Mouse (Mus musculus) neural tube, embryonic 13.5 days (tissue): ENCODE results near the gene Phc3. TPM values are rescaled to one million over a fixed set of nuclear protein-coding genes. Genes with fewer than 3 reads are reported as not detected.

ENCODE experiments used
- ATAC-seq: fragments of 200-750 bp; cut with Nextera tagmentation; 2 replicates; pipeline ENCODE4 v1.8.0; 2017; ENCODE audit warnings: low read depth, mild to moderate bottlenecking, moderate TSS enrichment, moderate library complexity
- H3K27ac ChIP-seq: fragments of 300-500 bp; sonication (generic); replicated peaks from 2 replicates; pipeline ENCODE4 v1.5.1; 2015; ENCODE audit warnings: moderate library complexity, mild to moderate bottlenecking, inconsistent platforms
- H3K27me3 ChIP-seq: fragments of 300-500 bp; sonication (generic); 2 replicates; pipeline ENCODE4 v1.6.1; 2015; ENCODE audit warnings: mild to moderate bottlenecking, inconsistent platforms
- H3K36me3 ChIP-seq: fragments of 300-500 bp; sonication (generic); 2 replicates; pipeline ENCODE4 v1.6.1; 2015; ENCODE audit warnings: mild to moderate bottlenecking, inconsistent platforms
- H3K4me1 ChIP-seq: fragments of 300-500 bp; sonication (generic); replicated peaks from 2 replicates; pipeline ENCODE4 v1.6.1; 2015; ENCODE audit warnings: inconsistent platforms
- H3K4me2 ChIP-seq: fragments of 300-500 bp; sonication (generic); 2 replicates; pipeline ENCODE4 v1.6.1; 2015; ENCODE audit warnings: inconsistent platforms, mild to moderate bottlenecking, moderate library complexity
- H3K4me3 ChIP-seq: fragments of 300-500 bp; sonication (generic); 2 replicates; pipeline ENCODE4 v1.5.1; 2015; ENCODE audit warnings: mild to moderate bottlenecking, inconsistent platforms
- H3K9ac ChIP-seq: fragments of 300-500 bp; sonication (generic); 2 replicates; pipeline ENCODE4 v1.6.1; 2015; ENCODE audit warnings: moderate library complexity, mild to moderate bottlenecking, inconsistent platforms
- H3K9me3 ChIP-seq: fragments of 300-500 bp; sonication (generic); 2 replicates; pipeline ENCODE4 v1.6.1; 2016; ENCODE audit warnings: inconsistent platforms
- WGBS: fragments of 180-500 bp; shearing (Covaris S2); methylation state at CpG from one replicate; pipeline ENCODE4 v1.1.7; 2015; 5-methylcytosine and 5-hydroxymethylcytosine counted together
- polyA plus RNA-seq: library from polyadenylated mRNA; unstranded; fragments of >200 nt; fragmentation: Nextera tagmentation; extraction: Ambion mirVana; gene quantifications from 2 replicates; pipeline ENCODE4 v1.2.1, GENCODE M21; 2015

Gene Phc3
- polyA plus RNA-seq, 1 experiment from 2014 or later: 7.1 TPM

- no peak overlapping the region for H3K27ac ChIP-seq
- H3K4me1 ChIP-seq: peaks cover 14% of the 10 kb centered on the region
- H3K27me3 ChIP-seq: no peaks in the 10 kb centered on the region
- ATAC-seq: no peak
- WGBS: 96% methylated on average over 13 of the region's 13 CpGs
- H3K9ac ChIP-seq: no peak overlapping the region
- H3K36me3 ChIP-seq: peaks cover 44% of the 10 kb centered on the region
- no peak overlapping the region for H3K4me3 ChIP-seq
- H3K4me2 ChIP-seq: no peak overlapping the region
- H3K9me3 ChIP-seq: no peaks in the 10 kb centered on the region
These were observed 3.6 kb downstream of the Phc3 start for GRCm38 (mm10) chr3:30965644-30966043.

- no peaks in the 10 kb centered on the region for H3K27me3 ChIP-seq
- no peak overlapping the region for H3K4me3 ChIP-seq
- H3K9ac ChIP-seq: no peak overlapping the region
- peaks cover 14% of the 10 kb centered on the region for H3K4me1 ChIP-seq
- H3K9me3 ChIP-seq: no peaks in the 10 kb centered on the region
- H3K27ac ChIP-seq: no peak overlapping the region
- 83% methylated on average over 3 of the region's 3 CpGs for WGBS
- H3K36me3 ChIP-seq: peaks cover 58% of the 10 kb centered on the region
- no peak for ATAC-seq
- no peak overlapping the region for H3K4me2 ChIP-seq
These were observed 5.0 kb downstream of the Phc3 start for GRCm38 (mm10) chr3:30964216-30964615.

- H3K9me3 ChIP-seq: no peaks in the 10 kb centered on the region
- H3K9ac ChIP-seq: no peak overlapping the region
- H3K27me3 ChIP-seq: no peaks in the 10 kb centered on the region
- no peak overlapping the region for H3K4me3 ChIP-seq
- no peak for ATAC-seq
- H3K36me3 ChIP-seq: peaks cover 70% of the 10 kb centered on the region
- H3K4me1 ChIP-seq: peaks cover 11% of the 10 kb centered on the region
- WGBS: 96% methylated on average over 4 of the region's 4 CpGs
- no peak overlapping the region for H3K27ac ChIP-seq
- no peak overlapping the region for H3K4me2 ChIP-seq
These were observed 6.1 kb downstream of the Phc3 start for GRCm38 (mm10) chr3:30963100-30963499.

GRCm38 (mm10) chr3:30959868-30960831 lies 9.1 kb downstream of the Phc3 start:
- no peak for ATAC-seq

GRCm38 (mm10) chr3:30958709-30959108 lies 10.5 kb downstream of the Phc3 start:
- Histone ChIP-seq H3K36me3 (peaks cover 90% of the 10 kb centered on the region), H3K4me1 (no peaks in the 10 kb centered on the region), H3K27ac (no peak overlapping the region), H3K4me3 (no peak overlapping the region), H3K9me3 (no peaks in the 10 kb centered on the region), H3K27me3 (no peaks in the 10 kb centered on the region), H3K9ac (no peak overlapping the region), H3K4me2 (no peak overlapping the region)
- WGBS: 85% methylated on average over 2 of the region's 2 CpGs
- no peak for ATAC-seq

More at GRCm38 (mm10) chr3:30959868-30960831, 9.1 kb downstream of the Phc3 start:
- WGBS: 74% methylated on average over 7 of the region's 7 CpGs
- peaks cover 91% of the 10 kb centered on the region for H3K36me3 ChIP-seq
- H3K27ac ChIP-seq: no peak overlapping the region
- H3K9me3 ChIP-seq: no peaks in the 10 kb centered on the region
- no peak overlapping the region for H3K9ac ChIP-seq
- H3K4me1 ChIP-seq: no peaks in the 10 kb centered on the region
- H3K4me3 ChIP-seq: no peak overlapping the region
- no peak overlapping the region for H3K4me2 ChIP-seq
- H3K27me3 ChIP-seq: no peaks in the 10 kb centered on the region

- Histone ChIP-seq H3K9me3 (no peaks in the 10 kb centered on the region), H3K27ac (no peak overlapping the region), H3K27me3 (no peaks in the 10 kb centered on the region), H3K36me3 (peaks cover 90% of the 10 kb centered on the region), H3K4me2 (no peak overlapping the region), H3K9ac (no peak overlapping the region), H3K4me3 (no peak overlapping the region), H3K4me1 (no peaks in the 10 kb centered on the region)
- no peak for ATAC-seq
- WGBS: 95% methylated on average over 6 of the region's 6 CpGs
These were observed 12.9 kb downstream of the Phc3 start for GRCm38 (mm10) chr3:30956327-30956726.

GRCm38 (mm10) chr3:30952273-30953070 lies 16.7 kb downstream of the Phc3 start:
- no peaks in the 10 kb centered on the region for H3K9me3 ChIP-seq
- H3K36me3 ChIP-seq: peaks cover 74% of the 10 kb centered on the region
- no peaks in the 10 kb centered on the region for H3K4me1 ChIP-seq
- no peak overlapping the region for H3K27ac ChIP-seq
- H3K9ac ChIP-seq: no peak overlapping the region
- H3K4me2 ChIP-seq: no peak overlapping the region
- ATAC-seq: no peak
- WGBS: 84% methylated on average over 12 of the region's 12 CpGs
- no peak overlapping the region for H3K4me3 ChIP-seq
- H3K27me3 ChIP-seq: no peaks in the 10 kb centered on the region

GRCm38 (mm10) chr3:30951652-30952051 lies 17.6 kb downstream of the Phc3 start:
- 92% methylated on average over 3 of the region's 3 CpGs for WGBS
- Histone ChIP-seq H3K4me3 (no peak overlapping the region), H3K36me3 (peaks cover 74% of the 10 kb centered on the region), H3K9ac (no peak overlapping the region), H3K4me1 (no peaks in the 10 kb centered on the region), H3K27ac (no peak overlapping the region), H3K4me2 (no peak overlapping the region), H3K27me3 (no peaks in the 10 kb centered on the region), H3K9me3 (no peaks in the 10 kb centered on the region)
- ATAC-seq: no peak

GRCm38 (mm10) chr3:30934384-30934783 lies 34.8 kb downstream of the Phc3 start:
- H3K27ac ChIP-seq: no peak overlapping the region
- H3K9me3 ChIP-seq: no peaks in the 10 kb centered on the region
- H3K27me3 ChIP-seq: no peaks in the 10 kb centered on the region
- no peaks in the 10 kb centered on the region for H3K4me1 ChIP-seq
- no peak overlapping the region for H3K4me2 ChIP-seq
- H3K9ac ChIP-seq: no peak overlapping the region
- no peak for ATAC-seq
- peaks cover 48% of the 10 kb centered on the region for H3K36me3 ChIP-seq
- H3K4me3 ChIP-seq: no peak overlapping the region

- WGBS: 55% methylated on average over 3 of the region's 3 CpGs
- Histone ChIP-seq H3K36me3 (peaks cover 40% of the 10 kb centered on the region), H3K4me3 (no peak overlapping the region), H3K9me3 (no peaks in the 10 kb centered on the region), H3K4me2 (no peak overlapping the region), H3K4me1 (no peaks in the 10 kb centered on the region), H3K27me3 (no peaks in the 10 kb centered on the region), H3K9ac (no peak overlapping the region), H3K27ac (no peak overlapping the region)
- no peak for ATAC-seq
These were observed 39.4 kb downstream of the Phc3 start for GRCm38 (mm10) chr3:30929828-30930227.

GRCm38 (mm10) chr3:30927664-30928063 lies 41.6 kb downstream of the Phc3 start:
- WGBS: 93% methylated on average over 3 of the region's 3 CpGs
- no peaks in the 10 kb centered on the region for H3K4me1 ChIP-seq
- H3K9me3 ChIP-seq: no peaks in the 10 kb centered on the region
- H3K27ac ChIP-seq: no peak overlapping the region
- no peak overlapping the region for H3K4me3 ChIP-seq
- no peak for ATAC-seq
- H3K36me3 ChIP-seq: peaks cover 41% of the 10 kb centered on the region
- H3K9ac ChIP-seq: no peak overlapping the region
- no peak overlapping the region for H3K4me2 ChIP-seq
- H3K27me3 ChIP-seq: no peaks in the 10 kb centered on the region

GRCm38 (mm10) chr3:30917160-30917559 lies 52.1 kb downstream of the Phc3 start:
- H3K36me3 ChIP-seq: peaks cover 60% of the 10 kb centered on the region
- WGBS: 86% methylated on average over 4 of the region's 4 CpGs

More at GRCm38 (mm10) chr3:30917160-30917559, 52.1 kb downstream of the Phc3 start:
- no peak for ATAC-seq
- H3K9me3 ChIP-seq: no peaks in the 10 kb centered on the region
- no peak overlapping the region for H3K4me2 ChIP-seq
- H3K27ac ChIP-seq: no peak overlapping the region
- H3K27me3 ChIP-seq: no peaks in the 10 kb centered on the region
- no peak overlapping the region for H3K9ac ChIP-seq
- no peak overlapping the region for H3K4me3 ChIP-seq
- no peaks in the 10 kb centered on the region for H3K4me1 ChIP-seq
